Mouse (Mus musculus) gastrocnemius, postnatal 36 days (tissue): ENCODE data around the gene Ifng. TPM values are rescaled to one million over a fixed set of nuclear protein-coding genes. Genes with fewer than 3 reads are reported as not detected.

Experiments
- DNase-seq, 2 experiments: peaks; one replicate each; pipeline ENCODE4 v3.0.0; 2022
- intact Hi-C: fragments of 180-260 bp; cut with DNase I; formaldehyde crosslinking; loops from one replicate; pipeline ENCODE4 v1.15.1; 2025
- total RNA-seq, 2 experiments: library from RNA; stranded (reverse); gene quantifications; 2 replicates each; pipeline ENCODE4 v1.2.3; 2021

Gene Ifng
- total RNA-seq, 2 experiments from 2014 or later = not detected

DNA sequence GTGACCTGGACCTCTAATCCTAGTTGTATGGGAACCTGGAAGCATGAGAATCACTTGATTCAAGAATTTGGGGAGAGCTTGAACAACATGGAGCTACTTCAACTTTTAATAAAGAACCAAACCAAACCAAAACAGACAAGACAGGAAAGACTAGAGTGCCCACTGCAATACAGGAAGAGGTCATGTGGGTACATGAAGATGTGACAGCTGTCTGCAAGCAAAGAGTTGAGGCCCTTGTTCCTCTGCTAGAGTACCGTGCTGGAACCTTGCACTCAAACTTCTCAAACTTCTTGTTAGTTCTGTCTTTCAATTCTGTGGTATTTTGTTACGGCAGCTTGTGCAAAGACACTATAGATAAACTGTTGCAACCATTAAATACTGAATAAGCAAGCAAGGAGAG, 36.5 kb downstream of the Ifng start:
- intact Hi-C loops = no loop called here
- no peak for DNase-seq

DNA sequence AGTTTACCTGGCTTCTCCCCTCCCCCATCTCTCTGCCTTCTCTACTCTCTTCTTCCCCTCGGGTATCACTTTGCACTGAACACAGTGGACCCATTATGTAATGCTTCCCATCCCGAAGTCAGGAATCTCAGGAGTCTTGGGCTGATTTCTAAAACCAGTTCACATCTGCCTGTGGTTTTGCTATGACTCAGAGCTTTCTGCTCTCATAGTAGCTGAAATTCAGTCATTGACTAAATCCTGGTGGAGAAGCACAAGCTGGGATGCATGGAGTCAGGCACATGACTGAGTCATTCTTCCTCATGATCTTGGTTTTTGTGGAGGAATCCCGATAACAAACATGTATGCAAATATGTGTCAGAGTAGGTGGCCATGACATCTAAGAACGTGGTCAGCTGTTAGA, 38.4 kb downstream of the Ifng start:
- DNase-seq = no peak

DNA sequence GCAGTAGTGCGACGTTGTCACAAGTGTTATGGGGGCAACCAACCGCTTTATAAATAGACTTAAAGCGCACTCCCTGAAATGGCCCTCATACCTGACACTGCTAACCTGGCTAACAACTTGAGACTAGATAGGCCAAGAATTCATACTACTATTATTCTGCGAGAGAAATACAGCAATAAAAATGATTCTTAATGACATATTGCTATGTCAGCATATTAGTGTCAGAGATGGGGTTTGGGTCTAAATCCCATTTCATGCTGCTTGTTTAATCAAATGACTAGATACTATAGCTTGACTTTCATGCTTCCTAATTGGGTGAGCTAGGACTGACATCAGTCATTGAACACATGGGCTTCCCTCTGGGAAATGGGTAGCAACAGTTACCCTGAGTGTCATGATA, 39.3 kb downstream of the Ifng start:
- intact Hi-C loops = no loop called here
- no peak for DNase-seq

More for the DNA sequence above, 38.4 kb downstream of the Ifng start:
- intact Hi-C loops = no loop called here

DNA sequence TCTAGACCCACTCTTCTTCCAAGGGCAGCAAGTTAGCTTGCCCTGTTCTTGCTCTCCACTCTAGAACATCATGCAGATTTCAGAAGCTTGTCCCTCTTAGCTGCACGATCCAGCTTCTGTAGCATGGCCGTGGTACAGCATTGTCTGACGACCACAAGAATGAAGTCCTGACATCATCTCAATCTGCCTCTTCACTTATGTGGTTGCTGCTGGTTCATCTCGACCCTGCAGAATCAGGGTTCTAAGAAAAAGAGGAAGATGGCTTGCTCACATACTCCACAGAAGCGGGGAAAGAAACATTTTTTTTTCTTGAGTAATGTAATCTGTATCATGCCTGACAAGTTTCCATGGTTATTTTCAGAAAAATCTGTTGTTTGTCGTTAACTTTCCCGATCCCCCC, 39.9 kb downstream of the Ifng start:
- intact Hi-C loops = no loop called here

DNA sequence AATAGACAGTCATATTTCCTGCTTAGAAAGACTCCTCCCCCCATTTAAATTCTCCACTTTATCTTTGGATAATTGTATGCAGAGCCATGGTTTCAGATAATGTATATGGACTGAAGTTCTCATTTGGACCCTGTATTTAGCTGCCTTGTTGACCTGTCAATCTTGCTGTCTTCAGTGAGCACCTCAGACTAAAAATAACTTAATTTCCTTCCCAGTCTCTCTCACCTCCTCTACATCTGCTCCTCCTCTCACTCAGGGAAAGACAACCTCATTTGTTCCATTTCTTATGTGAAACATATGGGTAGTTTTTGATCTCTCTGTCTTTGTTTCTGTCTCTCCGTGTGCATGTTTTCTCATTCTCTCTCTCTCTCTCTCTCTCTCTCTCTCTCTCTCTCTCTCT, 53.3 kb downstream of the Ifng start:
- DNase-seq = no peak
- intact Hi-C loops = no loop called here

More for the DNA sequence above, 39.9 kb downstream of the Ifng start:
- no peak for DNase-seq

DNA sequence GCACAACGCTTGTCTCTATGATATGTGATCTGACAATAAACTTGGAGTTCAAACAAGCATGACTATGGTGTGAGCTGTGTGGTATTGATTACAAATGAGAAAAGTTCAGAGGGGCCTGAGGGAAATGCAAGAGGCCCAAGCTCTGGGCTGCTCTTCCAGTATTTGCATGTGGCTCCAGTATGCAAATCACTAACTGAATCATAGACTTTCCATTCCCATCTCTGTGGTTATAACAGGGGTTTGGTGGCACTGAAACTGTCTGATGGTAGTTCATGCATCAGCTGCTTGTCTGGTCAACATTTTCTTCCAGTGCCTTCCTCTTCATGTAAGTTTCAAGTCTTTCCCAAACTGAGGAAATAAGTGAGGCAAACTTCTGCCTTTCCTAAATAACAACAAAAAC, 54.5 kb downstream of the Ifng start:
- DNase-seq = no peak
- intact Hi-C loops = no loop called here

Other genes with a start within 250 kb of the Ifng start
- gene Il22, start 236.1 kb upstream of the Ifng start, total RNA-seq = not detected
- gene Gm32717, start 200.3 kb upstream of the Ifng start, total RNA-seq = under 1 TPM; 0.47 to 0.48 TPM
- gene Gm32802, start 182.4 kb upstream of the Ifng start, total RNA-seq = under 1 TPM; 0.47 to 0.48 TPM
- not detected for gene Iltifb, start 146.0 kb upstream of the Ifng start, total RNA-seq
- not detected for gene Gm9040, start 114.1 kb upstream of the Ifng start, total RNA-seq
- gene Gm9044, start 108.6 kb upstream of the Ifng start, total RNA-seq = not detected
- not detected for gene Gm9045, start 103.2 kb upstream of the Ifng start, total RNA-seq
- not detected for gene Gm9046, start 97.8 kb upstream of the Ifng start, total RNA-seq
- gene Gm9048, start 92.4 kb upstream of the Ifng start, total RNA-seq = not detected
- gene Gm9049, start 86.9 kb upstream of the Ifng start, total RNA-seq = not detected